Mouse (Mus musculus): ENCODE data around the gene Fras1.

The Fras1 gene

DNA sequence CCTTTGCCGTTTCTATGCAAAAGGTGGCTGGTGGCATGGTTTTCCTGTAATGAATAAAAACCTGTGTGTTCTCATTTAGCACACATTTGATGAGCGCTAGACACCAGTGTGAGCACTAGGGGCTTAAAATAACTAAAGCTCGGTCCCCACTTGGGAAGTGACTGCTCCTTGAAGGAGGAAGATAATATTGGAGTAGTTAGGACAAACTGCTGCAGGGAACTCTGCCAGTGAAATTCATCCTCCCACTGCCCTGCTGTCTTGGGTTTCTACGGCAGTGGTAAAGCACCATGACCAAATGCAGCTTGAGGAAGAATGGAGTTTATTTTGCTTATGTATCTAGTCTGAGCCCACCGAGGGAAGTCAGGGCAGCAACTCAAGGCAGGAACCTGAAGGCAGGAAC, 211.0 kb downstream of the Fras1 start:
- DNase-seq: no peak

DNA sequence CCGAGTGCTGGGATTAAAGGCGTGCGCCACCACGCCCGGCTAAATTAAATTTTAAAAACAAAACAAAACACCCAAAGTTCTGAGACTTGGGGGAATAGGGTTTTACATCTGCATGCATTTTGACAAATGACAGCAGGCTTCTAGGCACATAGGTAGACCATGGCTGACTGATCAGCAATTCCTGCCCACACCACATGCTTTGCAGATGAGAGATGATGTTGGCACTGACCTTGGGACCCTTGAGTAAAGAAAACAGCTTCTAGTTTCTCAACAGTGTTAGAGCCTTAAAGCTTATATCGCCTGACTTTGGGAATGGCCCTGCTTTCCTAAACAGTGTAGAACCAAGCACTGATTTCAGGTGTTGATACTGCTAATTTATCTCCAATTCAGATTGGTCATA, 216.9 kb downstream of the Fras1 start:
- DNase-seq: no peak

DNA sequence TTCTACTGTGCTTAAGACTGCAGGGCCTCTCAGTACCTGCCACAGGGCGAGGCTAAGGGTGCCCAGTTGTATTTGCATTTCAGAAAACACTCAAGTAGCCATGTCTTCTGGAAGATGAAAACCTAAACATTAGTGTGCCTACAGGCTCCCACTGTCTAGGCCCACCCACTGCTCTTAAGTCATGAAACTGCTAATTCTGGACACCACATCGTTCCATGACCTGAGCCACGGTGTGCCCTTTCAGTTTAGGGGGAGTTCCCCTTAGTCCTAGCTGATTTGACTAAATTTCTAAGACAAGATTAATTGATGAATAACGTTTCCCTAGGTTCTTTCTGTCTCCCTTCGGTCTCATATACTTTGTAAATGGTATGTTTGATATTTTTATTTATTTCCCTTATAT, 222.0 kb downstream of the Fras1 start:
- DNase-seq: no peak

DNA sequence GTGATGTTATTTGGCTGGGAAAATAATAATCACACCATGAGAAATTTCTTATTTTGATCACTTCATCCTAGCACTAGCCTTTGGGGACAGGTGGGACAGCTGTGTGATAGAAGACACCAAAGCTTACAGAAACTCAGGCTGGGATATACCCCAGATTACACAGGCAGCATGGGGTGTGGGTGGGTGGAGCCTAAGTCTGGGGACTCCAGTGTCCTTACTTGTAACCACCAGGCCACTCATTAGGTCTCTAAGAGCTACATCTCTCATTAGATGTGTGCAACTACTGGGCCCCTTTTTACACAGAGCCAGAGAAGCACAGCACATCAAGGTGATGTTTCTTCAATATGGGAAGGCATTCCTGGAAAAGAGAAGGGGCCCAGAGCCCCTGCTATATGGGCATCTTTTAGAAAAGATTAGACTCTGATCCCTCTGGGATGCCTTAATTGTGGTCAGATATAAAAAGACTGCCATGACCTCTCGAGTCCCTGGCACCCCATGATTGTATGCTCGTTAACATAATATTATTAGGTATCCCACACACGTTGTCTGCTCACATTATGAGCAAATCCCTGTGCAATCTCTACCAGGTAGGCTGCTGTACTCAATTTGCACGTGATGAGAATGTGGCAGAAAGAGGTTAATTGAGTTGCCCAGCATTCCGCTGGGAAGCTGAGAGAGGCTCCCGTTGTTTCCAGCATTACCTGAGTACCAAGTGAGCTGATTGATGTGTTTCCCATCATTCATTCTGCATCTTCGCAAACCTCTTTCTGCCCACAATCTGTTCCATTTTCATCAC, 230.4 kb downstream of the Fras1 start:
- DNase-seq: no peak

DNA sequence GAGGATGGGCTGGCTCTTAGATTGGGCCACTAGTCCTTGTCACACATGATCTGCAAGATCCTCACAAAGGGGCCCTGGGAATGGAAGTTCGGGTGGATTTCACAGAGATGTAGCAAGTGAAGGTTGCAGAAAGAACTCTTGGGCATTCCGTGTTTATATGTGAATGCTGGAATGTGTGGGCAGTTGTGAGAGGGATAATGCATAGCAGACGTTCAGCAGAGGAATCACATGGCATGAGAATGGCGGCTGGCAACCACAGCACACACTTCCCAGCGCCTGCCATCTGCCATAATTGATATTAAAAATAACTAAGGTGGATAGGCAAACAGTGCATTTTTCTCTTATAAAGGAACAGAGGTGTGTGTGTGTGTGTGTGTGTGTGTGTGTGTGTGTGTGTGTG, 234.3 kb downstream of the Fras1 start:
- no peak for DNase-seq

DNA sequence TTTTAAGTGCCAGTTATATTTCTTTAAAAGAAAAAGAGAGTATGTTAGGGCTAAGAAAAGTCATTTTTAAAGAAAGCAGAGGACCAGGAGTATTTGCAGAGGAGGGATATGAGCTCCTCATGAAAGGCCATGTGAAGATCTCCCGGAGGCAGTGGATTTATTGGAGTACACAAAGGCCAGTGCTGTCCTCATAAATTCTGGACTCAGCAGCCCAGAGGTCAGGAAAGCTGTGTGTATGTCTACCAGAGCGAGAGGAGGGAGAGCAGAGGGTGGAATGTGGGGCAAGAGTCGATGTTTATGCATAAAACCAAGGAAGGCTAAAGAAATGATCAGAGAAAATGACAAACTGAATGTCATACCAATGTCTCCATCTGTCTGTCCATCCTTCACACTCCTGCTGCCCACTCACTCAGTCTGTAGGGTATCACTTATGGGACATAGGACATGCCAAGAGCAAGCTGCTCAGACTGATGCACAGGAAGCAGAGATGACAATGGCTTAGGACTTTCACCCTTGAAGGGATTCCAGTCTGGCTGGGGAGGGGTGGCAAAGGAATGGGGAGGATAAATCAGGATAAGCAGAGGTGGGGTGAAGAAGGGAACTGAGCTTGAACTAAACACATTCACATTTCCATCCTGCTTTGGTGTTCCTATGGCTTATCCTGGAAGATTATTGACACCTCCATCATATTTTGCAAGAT, 235.0 kb downstream of the Fras1 start:
- DNase-seq: no peak

DNA sequence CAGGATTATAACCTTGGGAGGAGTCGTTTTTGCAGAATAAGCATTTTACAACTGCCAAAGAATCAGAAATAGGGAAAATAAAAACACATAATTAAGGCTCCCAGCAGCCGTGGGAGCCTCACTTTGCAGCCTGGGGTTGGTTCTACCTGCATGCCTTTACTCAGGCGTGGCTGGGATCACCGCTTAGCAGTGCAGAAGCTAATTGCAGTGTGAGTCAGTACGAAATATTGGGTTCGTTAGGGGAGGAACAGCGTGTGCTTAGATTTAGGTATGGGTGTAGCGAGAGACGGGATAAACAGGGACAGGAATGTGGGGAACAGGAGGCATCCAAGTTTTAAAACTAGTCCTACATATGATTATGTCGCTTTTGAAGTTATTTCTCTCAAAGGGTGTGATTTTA, 238.3 kb downstream of the Fras1 start:
- no peak for DNase-seq

DNA sequence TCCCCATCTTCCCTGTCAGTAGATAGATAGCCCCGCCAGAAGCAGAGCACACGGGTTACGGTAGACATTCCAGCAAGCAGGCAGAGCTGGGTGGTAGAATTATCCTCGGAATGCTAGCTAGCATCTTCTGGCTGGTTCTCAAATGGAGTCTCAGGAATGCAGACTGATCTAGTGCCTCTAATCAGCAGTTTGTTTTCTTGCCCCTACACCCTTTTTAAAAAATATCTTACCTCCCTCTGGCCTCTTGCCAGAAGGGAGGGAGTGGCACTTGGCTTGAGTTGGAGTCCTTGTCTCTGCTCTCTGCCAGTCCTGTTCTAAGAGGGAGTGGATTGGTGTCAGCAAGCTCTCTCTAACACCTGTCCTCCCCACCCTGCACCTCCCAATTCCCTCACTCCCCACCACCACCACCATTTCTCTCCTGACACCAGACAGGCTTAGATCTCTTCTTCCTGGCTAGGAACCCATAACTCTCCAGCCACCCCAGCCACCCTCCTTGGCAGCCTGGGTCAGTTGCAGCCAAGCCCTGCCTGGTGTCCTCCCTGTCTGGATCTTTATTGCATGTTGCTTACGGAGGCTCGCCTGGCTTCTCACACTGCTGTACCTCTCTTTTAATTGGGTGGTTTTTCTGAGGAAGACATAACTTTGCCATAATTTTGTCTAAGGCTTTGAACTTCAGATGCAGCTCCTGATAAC, 243.3 kb downstream of the Fras1 start:
- DNase-seq: peak; percentile 9 to 10

DNA sequence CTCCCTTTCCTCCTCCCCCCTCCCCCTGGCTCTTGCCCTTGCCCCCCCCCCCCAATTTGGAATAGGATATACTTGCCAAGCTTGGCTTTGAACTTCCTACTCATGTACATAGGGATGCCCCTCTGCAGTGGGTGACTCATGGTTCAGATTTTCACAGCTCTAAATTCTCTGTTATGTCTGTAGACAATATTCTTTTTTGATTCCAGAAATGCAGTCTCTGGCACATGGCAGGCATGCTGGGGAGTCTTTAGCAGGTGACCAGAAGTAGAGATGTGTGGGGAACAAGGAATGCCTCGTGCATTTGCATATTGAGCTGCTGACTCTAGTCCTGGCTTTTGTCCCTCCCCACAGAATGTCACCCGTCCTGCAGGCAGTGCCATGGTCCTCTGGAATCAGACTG, 244.3 kb downstream of the Fras1 start:
- no peak for DNase-seq

DNA sequence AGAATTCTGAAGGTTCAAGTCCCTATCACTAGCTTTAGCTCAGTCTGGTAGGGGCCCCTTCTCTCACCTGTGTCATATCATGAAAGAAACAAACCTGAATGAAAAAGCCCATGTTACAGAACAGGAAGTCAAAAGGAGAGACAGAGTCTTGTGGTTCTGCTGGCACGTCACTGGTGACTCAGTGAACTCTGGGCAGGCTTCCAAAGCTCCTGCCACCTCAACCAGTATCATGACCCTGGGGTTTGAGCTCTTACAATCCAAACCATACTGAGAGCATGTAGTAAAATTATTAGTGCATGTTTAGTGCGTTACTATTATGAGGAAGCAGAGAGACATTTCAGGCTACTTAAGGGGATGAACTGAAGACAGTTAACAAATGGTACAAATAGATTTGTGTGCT, 246.5 kb downstream of the Fras1 start:
- DNase-seq: peak; percentile 16 to 22

DNA sequence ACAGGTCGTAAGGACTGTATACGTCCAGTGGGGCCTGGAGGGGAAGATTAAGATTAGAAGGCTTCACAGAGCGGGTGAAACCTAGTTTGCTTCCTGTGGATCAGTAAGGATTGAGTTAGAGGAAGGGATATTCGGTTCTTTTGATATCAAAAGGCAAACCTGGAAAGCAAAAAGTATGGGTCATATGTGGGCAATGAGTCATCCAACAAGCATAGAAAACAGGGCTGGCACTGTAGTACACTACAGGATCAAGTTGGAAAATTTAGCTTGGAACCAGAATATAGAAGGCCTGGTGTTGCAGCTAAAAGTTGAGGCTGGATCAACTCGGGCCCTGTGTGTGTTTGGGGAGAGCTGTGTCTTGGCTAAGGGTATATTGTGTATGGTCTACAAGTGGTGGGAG, 246.9 kb downstream of the Fras1 start:
- no peak for DNase-seq

DNA sequence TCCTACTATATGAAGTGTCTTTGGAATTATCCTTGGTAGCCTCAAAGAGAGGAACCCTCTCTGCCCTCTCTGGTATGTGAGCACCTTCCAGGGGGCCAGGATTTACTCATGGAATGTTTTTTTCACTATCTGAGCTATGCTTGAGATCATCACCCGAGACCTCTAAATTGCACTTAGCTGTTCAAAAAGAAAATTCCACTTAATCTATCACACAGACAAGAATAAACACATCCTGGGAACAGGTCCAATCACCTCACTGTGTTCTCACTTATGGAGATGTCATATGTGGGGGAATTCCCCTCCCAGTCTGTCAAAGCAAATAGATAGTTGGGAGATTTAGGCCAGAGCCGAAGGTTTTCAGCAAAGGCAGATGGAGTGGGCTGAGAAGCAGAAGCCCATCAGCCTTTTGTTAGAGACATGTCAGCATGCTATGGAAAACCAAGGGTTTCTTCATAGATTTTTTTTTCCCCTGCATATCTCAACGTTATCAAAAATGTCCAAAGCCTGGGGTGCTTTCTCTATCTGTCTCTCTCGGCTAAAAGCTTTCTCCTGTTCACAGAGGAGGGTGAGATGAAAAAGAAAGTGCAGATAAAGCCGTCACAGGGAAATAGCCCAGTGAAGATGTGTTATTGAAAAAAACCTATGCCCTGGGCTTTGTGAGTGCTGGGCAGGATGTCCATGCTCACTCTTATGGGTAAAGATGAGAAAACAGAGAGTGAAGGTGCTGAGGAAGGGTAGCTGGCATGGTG, 249.0 kb downstream of the Fras1 start:
- DNase-seq: no peak

DNA sequence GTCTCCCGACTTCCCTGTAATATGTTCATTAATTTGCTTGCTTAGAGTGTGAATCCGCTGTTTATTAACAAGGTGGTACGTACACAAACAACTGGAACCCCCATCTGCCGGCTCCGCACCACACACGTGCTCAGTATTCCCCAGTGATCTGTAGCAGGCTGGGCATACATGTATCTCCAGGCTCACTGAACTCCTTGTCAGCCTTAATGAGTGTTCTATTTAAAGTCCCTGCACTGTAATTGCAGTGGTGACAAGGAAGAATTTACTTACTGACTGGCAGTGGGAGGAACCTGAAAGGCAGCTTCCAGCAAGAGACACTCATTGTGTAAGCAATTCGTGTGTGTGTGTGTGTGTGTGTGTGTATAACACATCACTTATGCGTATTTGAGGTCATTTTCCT, 256.1 kb downstream of the Fras1 start:
- DNase-seq: no peak

DNA sequence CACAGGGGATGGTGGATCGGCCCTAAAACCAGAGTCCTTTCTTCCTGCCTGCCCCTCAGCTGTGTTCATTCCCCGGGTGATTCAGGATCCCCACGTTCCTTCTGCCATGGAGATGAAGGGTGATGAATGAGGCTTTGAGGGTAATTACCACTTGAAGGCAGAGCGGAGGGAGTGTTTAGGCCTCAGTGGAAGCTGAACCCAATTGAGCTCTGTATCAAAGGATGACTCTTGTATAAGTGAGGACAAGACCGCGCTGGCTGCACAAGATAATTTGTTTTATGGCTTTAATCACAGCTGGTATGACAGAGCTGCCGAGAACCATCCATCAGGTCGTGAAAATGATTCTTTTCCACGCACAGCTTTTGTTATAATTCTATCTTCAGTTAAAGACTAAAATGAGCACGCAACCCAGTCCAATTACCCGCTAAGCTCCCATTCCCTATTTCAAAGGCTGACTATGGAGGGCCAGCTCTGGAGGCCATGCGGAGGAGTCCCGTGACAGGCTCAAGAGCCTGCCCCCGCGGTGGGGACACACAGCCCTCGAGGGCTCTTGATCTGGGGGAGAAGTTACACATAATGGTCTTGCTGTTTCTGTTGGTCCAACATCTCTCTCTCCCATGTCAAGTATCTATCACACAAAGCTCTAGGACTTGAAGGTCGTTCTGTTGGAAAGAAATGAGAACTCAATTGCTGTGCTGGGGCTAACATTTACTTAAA, 261.5 kb downstream of the Fras1 start:
- DNase-seq: no peak

DNA sequence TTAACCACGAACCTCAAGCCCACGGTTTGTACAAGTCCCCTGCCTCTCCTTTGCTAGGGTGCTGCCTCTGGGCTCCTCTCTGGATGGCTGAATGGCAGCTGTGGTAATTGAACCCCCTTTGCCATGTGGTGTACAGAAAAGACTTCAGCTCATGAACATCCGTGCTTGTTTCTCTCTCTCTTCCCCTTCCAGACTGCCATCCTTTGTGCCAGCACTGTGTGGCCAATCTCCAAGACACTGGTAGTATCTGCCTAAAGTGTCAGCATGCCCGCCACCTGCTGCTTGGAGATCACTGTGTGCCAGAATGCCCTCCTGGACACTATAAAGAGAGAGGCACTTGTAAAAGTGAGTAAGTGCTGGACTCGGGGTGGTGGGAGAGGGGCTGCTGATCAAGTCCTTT, 262.1 kb downstream of the Fras1 start:
- peak; percentile 92 to 95 for DNase-seq

DNA sequence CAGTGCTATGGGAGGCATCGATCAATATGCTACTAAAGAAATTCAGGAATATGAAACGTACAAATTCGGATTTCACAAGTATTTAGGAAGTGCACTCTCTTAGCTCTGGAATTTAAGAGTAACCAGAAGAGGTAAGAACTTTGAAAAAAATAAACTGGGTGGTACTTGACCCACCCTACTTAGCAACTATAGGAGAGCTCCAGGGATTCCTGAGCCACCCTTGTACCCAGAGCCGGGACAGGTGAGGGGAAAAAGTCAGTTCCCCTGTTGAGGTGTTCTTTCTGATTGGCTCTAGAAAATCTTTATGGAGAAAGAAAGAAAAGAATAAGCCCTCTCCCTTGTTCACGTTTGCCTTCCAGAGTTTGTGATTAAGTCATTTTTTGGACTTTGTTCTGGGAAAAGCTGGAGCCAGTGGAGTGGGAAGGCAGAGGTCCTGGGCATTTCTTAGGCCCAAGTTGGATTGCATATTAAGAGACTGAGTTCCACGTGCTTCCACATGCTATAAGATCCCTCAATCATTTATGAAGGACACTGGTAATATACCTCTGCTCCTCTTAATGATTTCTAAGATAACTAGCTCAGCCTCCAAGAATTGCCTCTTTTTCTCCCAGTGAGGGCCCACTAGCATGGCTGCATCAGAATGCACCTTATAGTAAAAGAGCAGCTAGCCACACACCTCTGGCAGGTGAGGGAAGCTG, 265.6 kb downstream of the Fras1 start:
- no peak for DNase-seq

DNA sequence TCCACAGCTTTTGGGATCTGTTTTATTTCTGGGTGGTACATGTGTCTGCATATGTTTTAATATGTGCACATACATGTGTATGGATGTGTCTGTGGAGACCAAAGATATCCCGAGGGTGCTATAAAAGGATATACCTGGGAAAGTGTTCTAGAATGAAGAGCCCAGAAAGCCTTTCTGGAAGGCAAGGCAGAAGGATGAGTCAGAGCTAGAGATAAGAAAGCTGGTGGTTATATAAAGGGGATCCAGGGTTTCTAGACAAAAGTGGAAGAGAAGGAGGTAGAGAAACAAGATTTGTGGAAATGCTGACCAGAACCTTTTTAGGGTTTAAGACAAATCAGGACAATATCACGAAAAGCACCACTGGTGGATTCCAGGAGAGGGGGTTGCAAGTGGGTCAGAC, 267.5 kb downstream of the Fras1 start:
- no peak for DNase-seq

DNA sequence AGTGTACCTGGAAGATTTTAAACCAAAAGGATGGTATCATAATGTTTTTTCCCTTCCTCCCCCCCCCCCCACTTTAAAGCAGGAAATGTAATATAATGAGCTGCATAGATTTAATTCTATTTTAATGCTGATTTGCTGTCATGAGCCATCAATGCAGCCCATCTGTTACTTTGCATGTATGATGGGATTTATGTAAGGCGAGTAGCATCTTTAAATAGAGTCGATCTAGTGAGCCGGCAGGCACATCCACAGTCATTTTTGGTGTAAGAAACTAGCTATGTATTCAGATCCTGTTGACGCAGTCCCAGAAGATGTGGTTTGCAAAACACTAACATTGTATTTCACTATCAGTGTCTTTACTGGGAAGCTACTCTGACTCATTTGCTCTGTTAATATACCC, 301.9 kb downstream of the Fras1 start:
- DNase-seq: no peak

DNA sequence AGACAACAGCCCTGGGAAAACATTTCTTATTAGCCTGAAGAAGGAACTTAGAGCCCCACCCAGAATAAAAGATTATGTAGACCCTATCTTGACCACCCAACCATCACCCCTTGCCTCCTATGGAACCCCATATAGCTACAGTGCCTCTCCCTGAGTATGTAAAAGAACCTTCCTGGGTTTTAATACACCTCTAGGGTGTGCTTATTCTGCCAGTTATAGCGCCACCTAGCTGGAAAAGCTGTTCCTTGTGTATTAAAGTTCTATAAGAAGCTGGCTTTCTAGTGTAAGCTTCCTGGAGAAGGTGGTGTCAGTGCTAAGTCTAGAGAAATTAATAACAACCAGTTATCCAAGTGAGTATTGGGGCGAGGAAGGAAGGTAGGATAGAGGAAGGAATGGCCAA, 303.7 kb downstream of the Fras1 start:
- DNase-seq: peak; percentile 53 to 65

DNA sequence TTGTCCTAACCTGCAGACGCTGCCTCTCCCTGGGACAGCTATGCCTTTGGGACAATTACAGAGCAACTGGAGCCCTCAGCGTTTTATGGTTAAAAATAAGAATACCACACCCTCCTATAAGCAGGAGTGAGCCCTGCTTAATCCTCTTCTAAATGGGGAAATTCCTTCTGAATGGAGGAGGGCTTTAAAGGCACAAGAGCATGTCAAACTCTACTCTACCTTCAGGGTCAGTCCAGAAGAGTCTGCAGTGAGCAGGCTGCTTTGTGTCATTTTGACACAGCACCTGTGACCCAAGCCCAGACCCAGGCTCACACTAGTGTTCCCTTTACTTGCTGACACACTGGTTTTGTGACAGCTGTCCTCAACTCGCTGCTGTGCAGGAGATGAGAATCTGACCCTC, 307.3 kb downstream of the Fras1 start:
- no peak for DNase-seq

DNA sequence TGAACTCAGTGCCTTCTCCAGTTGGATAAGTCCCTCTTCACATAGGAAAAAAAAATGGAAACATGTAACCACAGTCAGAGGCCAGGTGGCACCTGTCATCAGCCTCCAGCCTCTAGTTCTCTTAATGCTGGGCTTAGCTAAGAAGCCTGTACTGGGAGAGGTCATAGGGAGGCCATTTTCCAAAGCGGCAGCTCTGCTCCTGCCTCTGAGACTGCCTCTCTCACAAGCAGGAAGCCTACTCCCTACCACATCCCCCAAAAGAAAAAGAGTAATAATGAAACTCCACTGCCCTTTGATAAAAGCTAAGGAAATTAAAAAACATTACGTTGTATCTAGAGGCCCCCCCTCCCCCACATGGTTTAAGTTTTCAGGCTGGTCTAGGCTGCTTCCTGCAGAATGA, 309.0 kb downstream of the Fras1 start:
- no peak for DNase-seq

DNA sequence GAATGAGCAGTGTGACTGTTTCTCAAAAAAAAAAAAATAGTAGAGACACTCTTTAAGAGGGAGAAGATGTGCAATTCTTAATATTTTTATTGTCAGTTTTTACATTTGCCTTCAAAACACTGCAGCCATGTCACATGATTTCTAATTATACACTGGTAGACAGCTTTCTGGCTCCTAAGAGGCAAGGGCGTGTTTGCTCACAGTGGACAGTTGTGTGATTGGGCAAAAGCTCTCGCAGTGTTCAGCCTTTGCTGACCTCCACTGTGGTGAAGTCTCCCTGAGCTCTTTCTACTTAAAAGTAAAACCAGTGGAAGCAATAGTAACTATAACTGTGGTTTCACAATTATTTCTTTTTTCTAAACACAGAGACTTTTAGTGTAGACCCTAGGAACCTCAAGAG, 315.1 kb downstream of the Fras1 start:
- no peak for DNase-seq

Data from cerebellum, postnatal 10 days (tissue).